Mouse (Mus musculus): ENCODE results near the gene Rbl1. TPM values are rescaled to one million over a fixed set of nuclear protein-coding genes. Genes with fewer than 3 reads are reported as not detected.

The Rbl1 gene
- polyA plus RNA-seq, 1 experiment from 2014 or later: 9.1 TPM

DNA sequence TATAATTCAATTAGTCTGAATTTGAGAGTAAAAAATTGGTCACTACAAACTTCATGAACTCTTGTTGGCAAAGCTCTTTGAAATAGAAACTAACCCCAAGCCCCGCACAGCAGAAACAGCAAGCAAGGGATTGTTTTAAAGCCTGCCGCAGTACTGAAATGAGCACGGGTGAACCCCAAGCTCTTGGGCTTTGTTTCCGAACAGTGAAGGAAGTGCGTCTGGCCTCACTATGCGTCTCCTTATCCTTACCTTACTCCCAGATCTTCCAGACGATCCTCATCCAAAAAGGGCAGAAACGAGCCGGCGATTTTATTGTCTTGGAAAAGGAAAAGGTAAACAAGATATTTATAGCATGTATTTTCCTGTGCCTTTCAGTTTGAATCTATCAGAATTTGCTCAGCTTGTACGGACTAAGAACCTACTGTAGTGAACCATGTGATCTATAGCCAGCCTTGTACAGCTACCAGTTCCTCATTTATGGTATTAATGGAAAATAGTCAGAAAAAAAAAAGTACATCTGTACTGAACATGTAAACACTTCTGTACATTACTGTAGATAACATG, 74.7 kb downstream of the Rbl1 start:
- no peak overlapping the region for H3K4me3 ChIP-seq (ENCODE audit: low read depth, low read length)
- DNase-seq (ENCODE audit: low spot score): no peak
- no peaks in the 10 kb centered on the region; the same call in 1 of the 2 replicates for H3K4me1 ChIP-seq (replicated peaks; ENCODE audit: control insufficient read depth, insufficient read depth)
- H3K36me3 ChIP-seq (ENCODE audit: control insufficient read depth, insufficient read depth, low read length): 0 out of 2 replicates have a peak, but pooled peaks cover 3% of the 10 kb centered on the region
- peak overlapping the region; percentile 53 for H3K27ac ChIP-seq (replicated peaks)
- H3K4me2 ChIP-seq (replicated peaks; ENCODE audit: low read depth): peak overlapping the region; percentile 30
- ATAC-seq (ENCODE audit: low FRiP score, low TSS enrichment): no peak
- H3K9ac ChIP-seq (ENCODE audit: low read length): no peak overlapping the region
- no peaks in the 10 kb centered on the region for H3K27me3 ChIP-seq (ENCODE audit: control insufficient read depth, insufficient read depth, low read length)
- 49% methylated on average over 11 of the region's 11 CpGs for WGBS
- H3K9me3 ChIP-seq (ENCODE audit: control insufficient read depth, low read length): no peaks in the 10 kb centered on the region
- TF ChIP-seq EP300 (optimal IDR thresholded peaks at IDR 0.05) (no peak), CTCF (IDR thresholded peaks at IDR 0.05; ENCODE audit: low read depth) (no peak)

GRCm38 (mm10) chr2:157129096-157129495, 75.2 kb downstream of the Rbl1 start:
- DNase-seq (ENCODE audit: low spot score): no peak
- Histone ChIP-seq H3K36me3 (ENCODE audit: control insufficient read depth, insufficient read depth, low read length) (0 out of 2 replicates have a peak, but pooled peaks cover 3% of the 10 kb centered on the region), H3K4me3 (ENCODE audit: low read depth, low read length) (no peak overlapping the region), H3K9ac (ENCODE audit: low read length) (no peak overlapping the region), H3K9me3 (ENCODE audit: control insufficient read depth, low read length) (no peaks in the 10 kb centered on the region), H3K4me1 (replicated peaks; ENCODE audit: control insufficient read depth, insufficient read depth) (no peaks in the 10 kb centered on the region; the same call in 1 of the 2 replicates), H3K27ac (replicated peaks) (no peak overlapping the region), H3K27me3 (ENCODE audit: control insufficient read depth, insufficient read depth, low read length) (no peaks in the 10 kb centered on the region), H3K4me2 (replicated peaks; ENCODE audit: low read depth) (0 out of 2 replicates have a peak overlapping the region, but pooled peaks have one; percentile 30)
- 53% methylated on average over 4 of the region's 4 CpGs for whole genome bisulfite sequencing
- ATAC-seq (ENCODE audit: low FRiP score, low TSS enrichment): no peak
- TF ChIP-seq EP300 (optimal IDR thresholded peaks at IDR 0.05): no peak
- TF ChIP-seq CTCF (IDR thresholded peaks at IDR 0.05; ENCODE audit: low read depth): no peak

DNA sequence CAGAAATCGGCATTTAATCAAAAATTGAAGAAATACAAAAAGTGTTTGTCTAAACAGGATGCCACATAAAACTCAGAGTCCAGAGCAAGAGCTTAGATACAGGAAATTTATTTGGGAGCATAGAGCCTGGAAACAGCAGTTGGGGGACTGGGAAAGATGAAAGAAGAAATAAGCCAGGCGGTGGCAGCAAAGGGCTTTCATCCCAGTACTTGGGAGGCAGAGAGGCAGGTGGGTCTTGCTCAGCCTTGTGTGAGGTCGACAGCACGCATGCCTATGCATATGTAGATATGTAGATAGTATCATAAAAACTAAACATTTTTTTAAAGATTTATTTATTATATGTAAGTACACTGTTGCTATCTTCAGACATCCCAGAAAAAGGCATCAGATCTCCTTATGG, 76.3 kb downstream of the Rbl1 start:
- WGBS: 49% methylated on average over 4 of the region's 4 CpGs
- no peak overlapping the region for H3K27ac ChIP-seq (replicated peaks)
- TF ChIP-seq EP300 (optimal IDR thresholded peaks at IDR 0.05): no peak
- peak; percentile 63 for TF ChIP-seq CTCF (IDR thresholded peaks at IDR 0.05; ENCODE audit: low read depth)
- no peaks in the 10 kb centered on the region for H3K9me3 ChIP-seq (ENCODE audit: control insufficient read depth, low read length)
- 0 out of 2 replicates have a peak, but pooled peaks cover 3% of the 10 kb centered on the region for H3K36me3 ChIP-seq (ENCODE audit: control insufficient read depth, insufficient read depth, low read length)
- peak; percentile 39 for DNase-seq (ENCODE audit: low spot score)
- H3K4me1 ChIP-seq (replicated peaks; ENCODE audit: control insufficient read depth, insufficient read depth): no peaks in the 10 kb centered on the region
- ATAC-seq (ENCODE audit: low FRiP score, low TSS enrichment): no peak
- H3K4me2 ChIP-seq (replicated peaks; ENCODE audit: low read depth): no peak overlapping the region
- no peak overlapping the region for H3K9ac ChIP-seq (ENCODE audit: low read length)
- no peak overlapping the region for H3K4me3 ChIP-seq (ENCODE audit: low read depth, low read length)
- H3K27me3 ChIP-seq (ENCODE audit: control insufficient read depth, insufficient read depth, low read length): no peaks in the 10 kb centered on the region

GRCm38 (mm10) chr2:157127370-157127769, 77.0 kb downstream of the Rbl1 start:
- no peak overlapping the region for H3K27ac ChIP-seq (replicated peaks)
- H3K9ac ChIP-seq (ENCODE audit: low read length): no peak overlapping the region
- no peaks in the 10 kb centered on the region for H3K27me3 ChIP-seq (ENCODE audit: control insufficient read depth, insufficient read depth, low read length)
- no peak overlapping the region for H3K4me3 ChIP-seq (ENCODE audit: low read depth, low read length)
- WGBS: 50% methylated on average over 3 of the region's 3 CpGs
- no peak overlapping the region for H3K4me2 ChIP-seq (replicated peaks; ENCODE audit: low read depth)
- no peaks in the 10 kb centered on the region for H3K4me1 ChIP-seq (replicated peaks; ENCODE audit: control insufficient read depth, insufficient read depth)
- ATAC-seq (ENCODE audit: low FRiP score, low TSS enrichment) (peak; percentile 58), DNase-seq (ENCODE audit: low spot score) (no peak)
- TF ChIP-seq EP300 (optimal IDR thresholded peaks at IDR 0.05): no peak
- TF ChIP-seq CTCF (IDR thresholded peaks at IDR 0.05; ENCODE audit: low read depth): no peak
- 0 out of 2 replicates have a peak, but pooled peaks cover 3% of the 10 kb centered on the region for H3K36me3 ChIP-seq (ENCODE audit: control insufficient read depth, insufficient read depth, low read length)
- H3K9me3 ChIP-seq (ENCODE audit: control insufficient read depth, low read length): no peaks in the 10 kb centered on the region

DNA sequence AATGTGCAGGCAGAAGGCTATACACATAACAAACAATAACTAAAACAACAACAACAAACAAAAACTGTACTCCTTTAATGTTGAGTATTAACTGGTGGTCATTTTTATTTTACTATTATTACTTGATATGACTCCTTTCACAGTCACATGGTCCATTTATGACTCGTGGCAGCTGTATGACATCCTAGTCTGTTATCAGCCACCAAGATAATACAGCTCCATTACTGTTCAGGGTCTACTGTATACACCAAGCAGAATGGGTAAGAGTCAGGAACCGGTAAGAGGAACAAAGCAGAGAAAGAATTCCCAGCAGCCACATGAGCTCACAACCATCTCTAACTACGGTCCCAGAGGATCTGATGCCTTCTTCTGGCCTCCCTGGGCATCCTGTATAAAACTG, 79.1 kb downstream of the Rbl1 start:
- H3K4me3 ChIP-seq (ENCODE audit: low read depth, low read length): no peak overlapping the region
- H3K4me2 ChIP-seq (replicated peaks; ENCODE audit: low read depth): no peak overlapping the region
- ATAC-seq (ENCODE audit: low FRiP score, low TSS enrichment) (no peak), DNase-seq (ENCODE audit: low spot score) (no peak)
- 0 out of 2 replicates have a peak, but pooled peaks cover 3% of the 10 kb centered on the region for H3K36me3 ChIP-seq (ENCODE audit: control insufficient read depth, insufficient read depth, low read length)
- TF ChIP-seq EP300 (optimal IDR thresholded peaks at IDR 0.05): no peak
- TF ChIP-seq CTCF (IDR thresholded peaks at IDR 0.05; ENCODE audit: low read depth): no peak
- H3K4me1 ChIP-seq (replicated peaks; ENCODE audit: control insufficient read depth, insufficient read depth): no peaks in the 10 kb centered on the region
- no peaks in the 10 kb centered on the region for H3K9me3 ChIP-seq (ENCODE audit: control insufficient read depth, low read length)
- 73% methylated on average over 3 of the region's 3 CpGs for WGBS
- H3K9ac ChIP-seq (ENCODE audit: low read length): no peak overlapping the region
- H3K27me3 ChIP-seq (ENCODE audit: control insufficient read depth, insufficient read depth, low read length): no peaks in the 10 kb centered on the region
- H3K27ac ChIP-seq (replicated peaks): no peak overlapping the region

DNA sequence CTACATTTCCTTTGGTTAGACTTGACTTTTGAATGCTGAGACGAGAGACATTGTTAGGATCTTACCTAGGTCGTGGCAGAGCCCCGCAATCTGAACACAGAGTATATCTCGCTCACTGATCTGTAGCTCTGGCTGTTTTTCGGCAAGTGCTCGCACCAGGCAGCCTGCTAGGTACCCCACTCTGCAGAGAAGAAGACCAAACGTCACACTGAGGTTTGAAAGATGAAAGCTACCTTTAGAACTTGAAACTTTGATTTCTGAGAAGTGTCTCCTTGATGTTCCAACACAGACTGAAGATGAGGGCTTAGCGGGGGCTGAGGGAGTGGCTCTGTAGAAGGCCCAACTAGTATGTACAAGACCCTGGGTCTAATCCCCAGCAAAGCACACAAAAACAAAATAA, 82.6 kb downstream of the Rbl1 start:
- ATAC-seq (ENCODE audit: low FRiP score, low TSS enrichment): no peak
- Histone ChIP-seq H3K27ac (replicated peaks) (no peak overlapping the region), H3K4me3 (ENCODE audit: low read depth, low read length) (no peak overlapping the region), H3K9ac (ENCODE audit: low read length) (no peak overlapping the region), H3K27me3 (ENCODE audit: control insufficient read depth, insufficient read depth, low read length) (no peaks in the 10 kb centered on the region), H3K36me3 (ENCODE audit: control insufficient read depth, insufficient read depth, low read length) (peaks cover 7% of the 10 kb centered on the region; the same call in 1 of the 2 replicates), H3K4me2 (replicated peaks; ENCODE audit: low read depth) (no peak overlapping the region), H3K9me3 (ENCODE audit: control insufficient read depth, low read length) (no peaks in the 10 kb centered on the region), H3K4me1 (replicated peaks; ENCODE audit: control insufficient read depth, insufficient read depth) (no peaks in the 10 kb centered on the region)
- DNase-seq (ENCODE audit: low spot score): no peak
- 91% methylated on average over 8 of the region's 8 CpGs for WGBS
- TF ChIP-seq EP300 (optimal IDR thresholded peaks at IDR 0.05) (no peak), CTCF (IDR thresholded peaks at IDR 0.05; ENCODE audit: low read depth) (no peak)

All from stomach, postnatal 0 days (tissue).